Mouse (Mus musculus) midbrain, embryonic 12.5 days (tissue): ENCODE results near the gene Myh14. TPM values are rescaled to one million over a fixed set of nuclear protein-coding genes. Genes with fewer than 3 reads are reported as not detected.

Source experiments
- ATAC-seq: fragments of 200-750 bp; cut with Nextera tagmentation; 2 replicates; pipeline ENCODE4 v1.8.0; 2017; ENCODE audit warnings: low read depth, moderate TSS enrichment, moderate library complexity; ENCODE audit not compliant: low FRiP score
- H3K27ac ChIP-seq: fragments of 300-500 bp; sonication (generic); replicated peaks from 2 replicates; pipeline ENCODE4 v1.5.1; 2016; ENCODE audit warnings: mild to moderate bottlenecking
- H3K27me3 ChIP-seq: fragments of 300-500 bp; sonication (generic); 2 replicates; pipeline ENCODE4 v1.6.1; 2016; ENCODE audit warnings: mild to moderate bottlenecking
- H3K36me3 ChIP-seq: fragments of 300-500 bp; sonication (generic); 2 replicates; pipeline ENCODE4 v1.6.1; 2016
- H3K4me1 ChIP-seq: fragments of 300-500 bp; sonication (generic); 2 replicates; pipeline ENCODE4 v1.6.1; 2016
- H3K4me2 ChIP-seq: fragments of 300-500 bp; sonication (generic); replicated peaks from 2 replicates; pipeline ENCODE4 v1.6.1; 2016; ENCODE audit warnings: mild to moderate bottlenecking, moderate library complexity
- H3K4me3 ChIP-seq: fragments of 300-500 bp; sonication (generic); 2 replicates; pipeline ENCODE4 v1.5.1; 2016; ENCODE audit warnings: mild to moderate bottlenecking
- H3K9ac ChIP-seq: fragments of 300-500 bp; sonication (generic); replicated peaks from 2 replicates; pipeline ENCODE4 v1.6.1; 2016; ENCODE audit warnings: mild to moderate bottlenecking, moderate library complexity
- H3K9me3 ChIP-seq: fragments of 300-500 bp; sonication (generic); 2 replicates; pipeline ENCODE4 v1.6.1; 2016; ENCODE audit warnings: mild to moderate bottlenecking
- WGBS: fragments of 180-500 bp; shearing (Covaris S2); methylation state at CpG from one replicate; pipeline ENCODE4 v1.1.7; 2016; 5-methylcytosine and 5-hydroxymethylcytosine counted together
- polyA plus RNA-seq: library from polyadenylated mRNA; unstranded; fragments of >200 nt; fragmentation: Nextera tagmentation; extraction: Ambion mirVana; gene quantifications from 2 replicates; pipeline ENCODE4 v1.2.1, GENCODE M21; 2016

Myh14 gene
- polyA plus RNA-seq, 1 experiment from 2014 or later, result 2.3 TPM

DNA sequence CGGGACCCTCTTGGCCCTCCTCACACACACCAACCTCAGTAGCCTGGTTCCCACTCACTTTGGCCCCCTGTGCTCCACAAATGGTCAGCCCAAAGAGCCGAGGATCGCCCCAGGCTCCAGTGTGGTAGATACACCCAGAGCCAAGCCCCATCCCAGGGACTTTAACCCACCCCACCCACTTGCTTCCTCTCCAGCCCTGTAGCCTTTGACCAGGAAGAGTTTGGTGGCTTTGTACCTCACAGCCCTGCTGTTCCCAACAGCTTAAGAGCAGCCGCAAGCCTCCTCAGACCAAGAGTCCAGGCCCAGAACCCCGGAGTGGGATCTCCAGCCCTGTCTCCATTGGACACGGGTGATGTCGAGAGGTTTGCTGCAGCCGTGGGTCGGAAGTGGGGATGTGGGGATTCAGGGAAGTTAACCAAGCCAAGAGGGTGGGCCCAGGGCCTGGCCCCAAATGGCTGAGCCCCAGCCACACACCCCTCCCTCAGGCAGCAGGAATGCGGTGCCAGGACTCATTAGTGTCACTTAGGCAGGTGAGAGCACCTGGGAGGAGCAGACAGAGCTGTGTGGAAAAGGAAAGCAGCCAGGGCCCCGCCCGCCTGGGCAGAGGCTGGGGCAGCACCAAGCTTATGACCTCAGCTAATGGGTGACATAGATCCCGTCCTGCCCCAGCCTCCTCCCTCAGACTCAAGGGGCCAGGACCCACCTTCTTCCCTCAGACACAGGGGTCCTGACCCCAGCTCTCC is 2.5 kb downstream of the Myh14 start:
- H3K4me2 ChIP-seq, result no peak overlapping the region
- peaks cover 45% of the 10 kb centered on the region for H3K27me3 ChIP-seq
- 0 out of 2 replicates have a peak, but pooled peaks cover 4% of the 10 kb centered on the region for H3K9me3 ChIP-seq
- no peak overlapping the region for H3K27ac ChIP-seq
- H3K4me3 ChIP-seq, result no peak overlapping the region
- WGBS, result 75% methylated on average over 13 of the region's 13 CpGs
- peaks cover 15% of the 10 kb centered on the region for H3K4me1 ChIP-seq
- no peak overlapping the region for H3K9ac ChIP-seq
- H3K36me3 ChIP-seq, result no peaks in the 10 kb centered on the region
- ATAC-seq, result no peak

DNA sequence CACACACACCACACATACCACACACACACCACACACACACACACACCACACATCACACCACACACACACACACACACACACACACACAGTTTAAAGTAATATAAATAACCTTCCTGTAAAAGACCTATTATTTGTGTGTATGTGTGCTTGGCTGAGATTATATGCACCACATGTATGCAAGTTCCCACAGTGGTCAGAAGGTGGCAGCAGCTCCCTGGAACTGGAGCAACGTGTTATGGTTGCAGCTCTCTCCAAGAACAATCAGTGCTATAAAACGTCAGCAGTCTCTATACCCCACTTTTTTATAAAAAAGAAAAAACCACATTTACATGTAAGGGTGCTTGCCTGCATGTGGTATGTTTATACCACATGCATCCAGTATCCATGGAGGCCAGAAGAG is 4.2 kb downstream of the Myh14 start:
- Histone ChIP-seq H3K27ac (no peak overlapping the region), H3K36me3 (no peaks in the 10 kb centered on the region), H3K9ac (no peak overlapping the region), H3K27me3 (peaks cover 34% of the 10 kb centered on the region), H3K4me2 (no peak overlapping the region), H3K9me3 (0 out of 2 replicates have a peak, but pooled peaks cover 4% of the 10 kb centered on the region), H3K4me3 (no peak overlapping the region), H3K4me1 (peaks cover 12% of the 10 kb centered on the region)
- no peak for ATAC-seq
- 82% methylated on average over 2 of the region's 2 CpGs for WGBS

DNA sequence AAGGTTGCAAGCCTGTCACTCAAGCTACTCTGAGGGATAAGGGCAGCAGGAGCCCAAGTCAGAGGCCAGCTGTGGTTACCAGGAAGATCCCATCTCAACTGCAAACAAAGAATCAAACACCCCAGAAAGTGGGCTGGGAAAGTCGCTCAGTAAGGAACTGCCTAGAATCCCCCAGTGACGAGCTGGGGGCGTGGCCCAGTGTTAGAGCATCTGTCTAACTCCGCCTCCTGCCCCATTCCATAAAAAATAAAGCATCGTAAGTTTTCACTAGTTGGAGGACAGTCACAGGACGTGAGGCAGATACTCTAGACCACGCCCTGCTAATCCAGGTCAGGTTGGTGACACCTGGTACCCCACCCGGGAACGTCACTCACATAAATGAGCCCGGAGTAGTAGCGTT is 5.9 kb downstream of the Myh14 start:
- WGBS, result 47% methylated on average over 11 of the region's 11 CpGs

DNA sequence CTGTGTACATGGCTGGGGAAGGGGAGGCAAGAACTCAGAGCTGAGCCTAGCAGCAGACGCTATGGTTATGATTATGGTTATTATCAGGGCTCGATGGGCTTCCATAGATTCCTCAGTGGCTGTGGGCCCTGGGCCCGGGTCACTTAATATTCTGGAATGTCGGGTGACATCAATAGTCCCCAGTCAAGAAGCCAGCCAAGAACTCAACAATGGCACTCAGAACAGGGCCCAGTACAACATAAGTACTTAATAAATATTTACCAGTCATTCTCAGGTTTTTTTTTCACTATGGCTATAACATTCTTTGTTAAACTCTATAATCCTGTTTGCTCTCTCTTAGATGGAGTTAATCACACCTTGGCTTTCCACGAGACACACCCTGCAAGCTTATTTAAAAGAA is 7.1 kb downstream of the Myh14 start:
- Histone ChIP-seq H3K9ac (no peak overlapping the region), H3K27me3 (peaks cover 16% of the 10 kb centered on the region), H3K36me3 (no peaks in the 10 kb centered on the region), H3K4me2 (no peak overlapping the region), H3K27ac (no peak overlapping the region), H3K4me3 (no peak overlapping the region), H3K9me3 (0 out of 2 replicates have a peak, but pooled peaks cover 4% of the 10 kb centered on the region), H3K4me1 (no peaks in the 10 kb centered on the region)
- WGBS, result 77% methylated on average over 5 of the region's 5 CpGs
- ATAC-seq, result no peak

More for the DNA sequence above, 5.9 kb downstream of the Myh14 start:
- ATAC-seq, result no peak
- H3K27ac ChIP-seq, result no peak overlapping the region
- no peaks in the 10 kb centered on the region for H3K4me1 ChIP-seq
- H3K4me2 ChIP-seq, result no peak overlapping the region
- H3K27me3 ChIP-seq, result peaks cover 24% of the 10 kb centered on the region
- H3K9me3 ChIP-seq, result 0 out of 2 replicates have a peak, but pooled peaks cover 4% of the 10 kb centered on the region
- H3K9ac ChIP-seq, result no peak overlapping the region
- H3K36me3 ChIP-seq, result no peaks in the 10 kb centered on the region
- H3K4me3 ChIP-seq, result no peak overlapping the region

DNA sequence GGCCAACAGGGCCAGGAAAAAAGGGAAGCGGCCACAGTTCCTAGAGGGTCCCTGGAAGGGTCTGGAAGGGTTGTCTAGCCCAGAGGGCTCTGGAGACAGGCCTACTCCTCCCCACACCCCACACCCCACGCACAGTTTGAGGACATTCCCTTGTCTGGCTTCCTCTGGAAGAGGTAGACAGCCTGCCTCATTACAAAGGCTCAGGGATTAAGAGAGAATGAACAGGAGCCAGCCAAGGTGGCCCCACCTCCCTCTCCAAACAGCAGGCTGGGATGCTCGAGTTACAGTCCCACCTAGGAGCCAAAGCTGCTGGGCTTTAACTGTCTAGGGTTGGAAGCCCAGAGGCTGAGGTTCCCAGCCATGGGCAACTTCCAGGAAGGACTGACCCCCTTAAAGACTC is 8.1 kb downstream of the Myh14 start:
- WGBS, result 5% methylated on average over 3 of the region's 3 CpGs
- H3K4me1 ChIP-seq, result no peaks in the 10 kb centered on the region
- no peak for ATAC-seq
- H3K4me2 ChIP-seq, result no peak overlapping the region
- peaks cover 6% of the 10 kb centered on the region for H3K27me3 ChIP-seq
- H3K9ac ChIP-seq, result no peak overlapping the region
- H3K9me3 ChIP-seq, result 0 out of 2 replicates have a peak, but pooled peaks cover 4% of the 10 kb centered on the region
- H3K36me3 ChIP-seq, result no peaks in the 10 kb centered on the region
- no peak overlapping the region for H3K27ac ChIP-seq
- H3K4me3 ChIP-seq, result no peak overlapping the region

DNA sequence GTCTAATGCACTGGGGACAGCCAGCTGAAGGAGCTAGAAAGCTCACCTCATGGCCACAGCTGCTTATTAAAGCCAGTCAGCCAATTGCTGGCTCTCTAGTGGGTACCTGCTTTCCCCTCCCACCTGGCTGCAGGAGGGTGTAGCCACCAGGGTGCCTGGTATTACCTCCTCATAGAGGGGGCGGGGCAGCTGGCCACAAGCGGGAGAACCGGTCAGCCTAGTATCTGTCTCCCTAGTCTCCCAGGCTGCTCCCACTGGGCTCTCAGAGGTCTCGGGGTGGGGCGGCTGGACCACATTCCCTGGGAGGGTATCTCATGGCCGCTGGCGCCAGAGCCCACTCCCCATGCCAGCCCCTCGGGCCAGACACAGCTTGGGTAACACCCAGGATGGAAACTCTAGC is 8.5 kb downstream of the Myh14 start:
- ATAC-seq, result no peak
- H3K9ac ChIP-seq, result no peak overlapping the region
- H3K4me3 ChIP-seq, result no peak overlapping the region
- no peaks in the 10 kb centered on the region for H3K36me3 ChIP-seq
- H3K4me1 ChIP-seq, result no peaks in the 10 kb centered on the region
- H3K9me3 ChIP-seq, result 0 out of 2 replicates have a peak, but pooled peaks cover 4% of the 10 kb centered on the region
- H3K27ac ChIP-seq, result no peak overlapping the region
- WGBS, result 15% methylated on average over 8 of the region's 8 CpGs
- H3K27me3 ChIP-seq, result peaks cover 2% of the 10 kb centered on the region
- H3K4me2 ChIP-seq, result no peak overlapping the region

DNA sequence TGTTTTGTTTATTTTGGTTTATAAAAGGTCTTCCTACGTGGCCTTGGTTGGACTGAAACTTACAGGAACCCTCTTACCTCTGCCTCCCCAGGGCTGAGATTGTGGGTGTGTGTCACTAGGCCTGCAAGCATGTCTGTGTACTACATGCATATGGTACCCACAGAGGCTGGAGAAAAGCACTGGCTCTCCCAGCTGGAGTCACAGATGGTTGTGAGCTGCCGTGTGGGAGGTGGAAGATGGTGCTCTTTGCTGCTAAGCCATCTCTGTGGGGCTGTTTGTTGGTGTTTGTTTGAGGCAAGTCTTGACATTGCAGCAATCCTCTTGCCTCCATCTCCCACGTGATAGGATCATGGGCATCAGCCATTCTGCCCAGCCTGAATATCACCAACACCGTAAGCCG is 9.4 kb downstream of the Myh14 start:
- no peaks in the 10 kb centered on the region for H3K4me1 ChIP-seq
- ATAC-seq, result no peak

DNA sequence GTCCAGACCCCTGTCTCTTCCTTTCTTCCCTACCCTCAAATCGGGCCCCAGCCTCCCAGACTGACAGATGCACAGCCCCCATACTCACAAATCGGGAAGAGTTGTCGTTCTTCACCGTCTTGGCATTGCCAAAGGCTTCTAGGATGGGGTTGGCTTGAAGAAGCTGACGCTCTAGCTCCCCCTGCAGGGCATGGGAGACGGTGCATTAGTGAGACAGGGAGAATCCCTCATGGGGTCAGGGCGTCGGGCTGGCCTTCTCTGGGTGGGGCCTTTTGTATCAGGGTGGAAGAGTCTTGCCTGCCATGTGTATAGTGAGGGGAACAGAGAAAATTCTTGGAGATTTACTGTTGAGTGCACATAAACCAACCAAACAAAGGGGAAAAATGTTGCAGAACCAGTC is 15.1 kb downstream of the Myh14 start:
- Histone ChIP-seq H3K27me3 (peaks cover 9% of the 10 kb centered on the region; the same call in 1 of the 2 replicates), H3K9ac (no peak overlapping the region), H3K9me3 (no peaks in the 10 kb centered on the region), H3K27ac (no peak overlapping the region), H3K36me3 (no peaks in the 10 kb centered on the region), H3K4me3 (no peak overlapping the region), H3K4me2 (no peak overlapping the region), H3K4me1 (no peaks in the 10 kb centered on the region)
- no peak for ATAC-seq
- 20% methylated on average over 8 of the region's 8 CpGs for WGBS

More for the DNA sequence above, 9.4 kb downstream of the Myh14 start:
- H3K9ac ChIP-seq, result no peak overlapping the region
- no peaks in the 10 kb centered on the region; the same call in 1 of the 2 replicates for H3K27me3 ChIP-seq
- no peaks in the 10 kb centered on the region for H3K9me3 ChIP-seq
- WGBS, result 80% methylated on average over 5 of the region's 5 CpGs
- H3K27ac ChIP-seq, result no peak overlapping the region
- H3K36me3 ChIP-seq, result no peaks in the 10 kb centered on the region
- no peak overlapping the region for H3K4me2 ChIP-seq
- no peak overlapping the region for H3K4me3 ChIP-seq

DNA sequence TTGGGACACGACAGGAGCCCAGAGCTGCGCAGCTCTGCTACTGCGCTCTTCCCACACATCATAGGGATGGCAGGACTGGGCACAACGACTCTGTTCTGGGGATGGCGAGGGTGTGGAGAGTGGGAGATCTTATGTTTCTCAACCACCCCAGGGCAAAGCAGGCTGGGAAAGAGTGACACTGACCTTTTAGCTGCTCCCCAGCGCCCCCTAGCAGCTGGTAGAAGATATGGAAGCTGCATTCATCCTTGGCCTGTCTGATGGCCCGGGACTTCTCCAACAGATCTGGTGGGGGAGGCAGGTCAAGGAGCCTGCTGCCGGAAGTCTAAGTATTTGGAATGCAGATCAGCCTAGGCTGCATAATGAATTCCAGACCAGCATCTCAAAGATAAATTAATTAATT is 16.9 kb downstream of the Myh14 start:
- peaks cover 9% of the 10 kb centered on the region; the same call in 1 of the 2 replicates for H3K27me3 ChIP-seq
- WGBS, result 47% methylated on average over 8 of the region's 8 CpGs

DNA sequence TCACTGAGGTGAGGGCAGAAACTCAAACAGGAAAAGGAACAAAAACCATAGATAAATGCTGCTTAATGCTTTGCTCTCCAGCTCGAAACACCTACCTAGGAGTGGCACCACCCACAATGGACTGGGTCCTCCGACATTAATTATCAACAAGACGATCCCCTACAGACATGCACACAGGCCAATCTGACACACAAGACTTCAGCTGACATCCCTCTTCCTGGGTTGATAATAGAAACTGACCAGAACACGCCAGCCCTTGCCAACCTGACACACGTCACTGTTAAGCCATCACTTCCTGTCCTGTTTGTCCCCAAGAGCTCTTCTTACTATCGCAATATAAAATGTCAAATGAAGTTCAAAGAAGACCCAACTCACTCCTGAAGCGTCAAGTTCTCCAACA is 19.2 kb downstream of the Myh14 start:
- Histone ChIP-seq H3K9ac (no peak overlapping the region), H3K4me2 (no peak overlapping the region), H3K27me3 (peaks cover 16% of the 10 kb centered on the region; the same call in 1 of the 2 replicates), H3K27ac (no peak overlapping the region), H3K4me1 (no peaks in the 10 kb centered on the region), H3K36me3 (no peaks in the 10 kb centered on the region), H3K4me3 (no peak overlapping the region), H3K9me3 (no peaks in the 10 kb centered on the region)
- 79% methylated on average over 7 of the region's 7 CpGs for whole genome bisulfite sequencing
- ATAC-seq, result no peak

More for the DNA sequence above, 16.9 kb downstream of the Myh14 start:
- no peaks in the 10 kb centered on the region for H3K9me3 ChIP-seq
- no peaks in the 10 kb centered on the region for H3K36me3 ChIP-seq
- ATAC-seq, result no peak
- H3K9ac ChIP-seq, result no peak overlapping the region
- no peak overlapping the region for H3K4me3 ChIP-seq
- no peak overlapping the region for H3K4me2 ChIP-seq
- no peaks in the 10 kb centered on the region for H3K4me1 ChIP-seq
- no peak overlapping the region for H3K27ac ChIP-seq

DNA sequence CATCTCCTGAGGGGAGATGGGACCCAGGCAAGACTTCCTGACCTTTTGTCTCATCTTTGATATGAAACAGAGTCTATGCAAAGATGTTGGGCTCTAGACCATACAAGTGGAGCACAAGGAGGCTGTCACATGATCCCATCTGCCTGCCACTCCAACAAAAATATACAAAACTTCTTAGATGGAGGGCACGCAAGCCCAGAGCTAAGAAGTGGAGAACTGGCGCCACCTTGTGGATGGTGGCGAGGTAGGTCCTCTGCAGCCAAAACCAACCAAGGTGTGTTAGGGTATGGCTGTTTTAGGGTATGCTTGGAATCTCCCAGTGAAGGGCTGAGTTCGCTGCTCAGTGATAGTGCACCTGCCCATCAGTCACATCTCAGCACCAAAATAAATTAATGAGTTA is 20.7 kb downstream of the Myh14 start:
- H3K4me1 ChIP-seq, result no peaks in the 10 kb centered on the region
- peaks cover 28% of the 10 kb centered on the region for H3K27me3 ChIP-seq
- no peak overlapping the region for H3K4me3 ChIP-seq
- H3K4me2 ChIP-seq, result no peak overlapping the region
- H3K27ac ChIP-seq, result no peak overlapping the region
- no peaks in the 10 kb centered on the region for H3K9me3 ChIP-seq
- no peak overlapping the region for H3K9ac ChIP-seq
- H3K36me3 ChIP-seq, result no peaks in the 10 kb centered on the region
- 15% methylated on average over 4 of the region's 4 CpGs for WGBS
- ATAC-seq, result no peak

DNA sequence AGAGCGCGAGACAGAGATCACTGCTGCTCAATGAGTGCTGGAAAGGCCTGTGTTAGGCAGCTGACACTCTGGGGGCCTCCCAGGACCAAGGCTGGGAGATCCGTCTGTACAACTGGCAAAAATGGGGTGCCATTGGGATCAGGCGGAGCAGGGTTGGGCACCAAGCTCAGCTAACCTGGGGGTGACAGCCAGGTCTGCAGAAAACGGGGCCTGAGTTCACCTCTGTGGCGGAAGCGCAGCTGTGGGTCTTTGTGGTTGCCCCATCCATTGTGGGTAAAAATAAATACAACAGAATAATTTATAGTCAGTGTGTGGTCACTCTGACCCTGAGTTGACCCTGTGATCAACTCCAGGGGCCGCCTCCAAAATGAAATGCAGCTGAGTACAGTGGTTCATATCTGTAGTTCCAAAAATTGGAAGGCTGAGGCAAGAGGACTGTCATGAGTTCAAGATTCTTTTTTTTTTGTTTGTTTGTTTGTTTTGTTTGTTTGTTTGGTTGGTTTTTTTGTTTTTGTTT is 21.5 kb downstream of the Myh14 start:
- 77% methylated on average over 8 of the region's 8 CpGs for WGBS
- Histone ChIP-seq H3K27ac (no peak overlapping the region), H3K4me1 (no peaks in the 10 kb centered on the region), H3K9ac (no peak overlapping the region), H3K4me3 (no peak overlapping the region), H3K27me3 (peaks cover 37% of the 10 kb centered on the region), H3K4me2 (no peak overlapping the region), H3K9me3 (no peaks in the 10 kb centered on the region), H3K36me3 (no peaks in the 10 kb centered on the region)
- ATAC-seq, result no peak
